Mouse (Mus musculus) bone marrow macrophage, adult 2 months (primary cell): ENCODE measurements at regions not wholly inside any gene's neighbourhood (a gene's known extent, or its start where the extent isn't known, plus 50 kb on each side); places are given as distances from the start of the nearest gene placed in this dataset.

Source experiments
- H3K27ac ChIP-seq: 2 replicates; pipeline ENCODE4 v1.5.1; 2012; ENCODE audit warnings: low read depth, low read length; ENCODE audit not compliant: insufficient read depth
- H3K4me1 ChIP-seq: 2 replicates; pipeline ENCODE4 v1.6.1; 2012; ENCODE audit warnings: low read length; ENCODE audit not compliant: control insufficient read depth, insufficient read depth
- H3K4me3 ChIP-seq: 2 replicates; pipeline ENCODE4 v1.5.1; 2012; ENCODE audit warnings: mild to moderate bottlenecking, low read length, moderate library complexity; ENCODE audit not compliant: insufficient read depth
- CTCF ChIP-seq: IDR thresholded peaks from 2 replicates; pipeline ENCODE4 v1.5.1; 2012; ENCODE audit warnings: low read depth, mild to moderate bottlenecking, low read length, moderate library complexity
- POLR2A ChIP-seq: IDR thresholded peaks from 2 replicates; pipeline ENCODE4 v1.6.1; 2012; ENCODE audit warnings: mild to moderate bottlenecking, low read depth, low read length, borderline replicate concordance

- peak overlapping the region; percentile 44 for H3K27ac ChIP-seq
- H3K4me1 ChIP-seq: peaks cover 8% of the 10 kb centered on the region
- TF ChIP-seq CTCF (no peak), POLR2A (no peak)
- peak overlapping the region; percentile 28 for H3K4me3 ChIP-seq
Measured at GRCm38 (mm10) chrX:99198961-99199631, 63.2 kb downstream of the Efnb1 start.
